Mouse (Mus musculus) C2C12 (cell line): ENCODE measurements around the gene Oxsr1.

Experiments
- CTCF ChIP-seq: IDR thresholded peaks from one replicate; pipeline ENCODE4 v1.5.1; 2011; ENCODE audit not compliant: control insufficient read depth, insufficient read depth, insufficient read length
- FOSL1 ChIP-seq: IDR thresholded peaks from one replicate; pipeline ENCODE4 v1.8.0; 2011; ENCODE audit warnings: mild to moderate bottlenecking, low read length; ENCODE audit not compliant: poor library complexity, insufficient read depth, severe bottlenecking
- MAX ChIP-seq: IDR thresholded peaks from one replicate; pipeline ENCODE4 v1.6.1; 2011; ENCODE audit warnings: mild to moderate bottlenecking, control low read depth
- MYOD1 ChIP-seq: IDR thresholded peaks from one replicate; pipeline ENCODE4 v1.6.1; 2011; ENCODE audit warnings: low read depth; ENCODE audit not compliant: control insufficient read depth, insufficient read length
- MYOG ChIP-seq: IDR thresholded peaks from one replicate; pipeline ENCODE4 v1.6.1; 2011; ENCODE audit not compliant: control insufficient read depth, insufficient read length; ENCODE audit errors: extremely low read depth
- USF1 ChIP-seq: IDR thresholded peaks from one replicate; pipeline ENCODE4 v1.6.1; 2011; ENCODE audit warnings: low read depth, mild to moderate bottlenecking, control low read depth, moderate library complexity

DNA sequence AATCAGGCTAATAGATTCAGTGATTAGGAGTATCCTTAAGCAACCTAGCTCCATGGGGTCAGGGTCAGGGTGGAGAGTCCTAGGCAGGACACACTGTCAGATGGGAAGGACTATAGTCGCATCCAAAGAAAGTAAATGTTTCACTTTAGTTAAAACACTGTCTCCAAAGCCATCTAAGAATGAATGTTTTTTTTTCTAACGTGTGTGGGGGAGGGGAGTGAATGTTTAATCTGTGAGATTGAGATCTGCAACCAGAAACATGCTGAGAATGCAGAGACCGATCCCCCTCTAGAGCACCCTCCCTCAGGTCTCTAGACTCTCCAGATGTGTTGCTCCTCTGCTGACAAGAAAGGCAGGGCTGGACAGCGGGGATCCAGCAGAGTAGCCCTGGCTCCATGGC lies 115.1 kb downstream of the Oxsr1 start:
- no peak for TF ChIP-seq CTCF
- TF ChIP-seq MAX = no peak
- no peak for TF ChIP-seq MYOD1
- TF ChIP-seq FOSL1 = no peak
- TF ChIP-seq USF1 = no peak
- TF ChIP-seq MYOG = no peak
